Mouse (Mus musculus): ENCODE results near the gene Rtl1. TPM values are rescaled to one million over a fixed set of nuclear protein-coding genes. Genes with fewer than 3 reads are reported as not detected.

Gene Rtl1
- total RNA-seq, 2 experiments from 2014 or later = 0.21 to 0.26 TPM

Small RNA genes within 50 kb of the gene (microRNA-seq; reads per million reads assigned to microRNA genes)
- 0 reads per million in 2 experiments for gene Gm23912
- 37.5 to 38.5 reads per million in 2 experiments for gene Mir1188
- 46,344 to 65,978 reads per million in 2 experiments for gene Mir127
- gene Mir136 = 0 reads per million in 2 experiments
- gene Mir1906-1 = 0 reads per million in 2 experiments
- gene Mir3070a = 7.4 to 12.9 reads per million in 2 experiments
- 10.8 to 15.7 reads per million in 2 experiments for gene Mir3070b
- gene Mir3071 = 0 reads per million in 2 experiments
- 0 reads per million in 2 experiments for gene Mir337
- gene Mir341 = 1,342 to 1,708 reads per million in 2 experiments
- 0 reads per million in 2 experiments for gene Mir3544
- 1,054 to 1,280 reads per million in 2 experiments for gene Mir370
- 1,026 to 1,149 reads per million in 2 experiments for gene Mir431
- 0 reads per million in 2 experiments for gene Mir432
- gene Mir433 = 7,344 to 9,660 reads per million in 2 experiments
- 1,549 to 2,140 reads per million in 2 experiments for gene Mir434
- 35.5 to 42.5 reads per million in 2 experiments for gene Mir493
- gene Mir540 = 793 to 1,000 reads per million in 2 experiments
- gene Mir665 = 328 to 491 reads per million in 2 experiments
- 405 to 628 reads per million in 2 experiments for gene Mir673
- 6,728 to 8,163 reads per million in 2 experiments for gene Mir770

Other genes with a start within 250 kb of the Rtl1 start
- 1 to 10 TPM; 4.7 to 7.5 TPM for gene Dlk1, start 147.5 kb downstream of the Rtl1 start, total RNA-seq (2021)

All from left cerebral cortex, adult 18-20 months (tissue).